Mouse (Mus musculus): ENCODE data around the gene Tmem30a.

- no peak for TF ChIP-seq POLR2A (IDR thresholded peaks at IDR 0.05; ENCODE audit: borderline replicate concordance, low read depth, low read length)
- no peak for TF ChIP-seq CTCF (IDR thresholded peaks at IDR 0.05; ENCODE audit: low read depth, low read length)
Observed at GRCm38 (mm10) chr9:79807178-79807577, 13.9 kb upstream of the Tmem30a start.
